Mouse (Mus musculus) myocyte (in vitro differentiated cells): Measurements from ENCODE around the gene Gm10959.

Experiments
- MAX ChIP-seq: IDR thresholded peaks from one replicate; pipeline ENCODE4 v1.6.1; 2011; ENCODE audit warnings: low read depth, mild to moderate bottlenecking, control low read depth
- MYOG ChIP-seq, 3 experiments: IDR thresholded peaks; one replicate each; pipeline ENCODE4 v1.6.1; 2011; ENCODE audit warnings: control low read depth in 2 of 3, low read depth in 2 of 3, mild to moderate bottlenecking in 2 of 3; ENCODE audit not compliant: insufficient read length in 2 of 3, control insufficient read depth in 1 of 3, insufficient read depth in 1 of 3
- POLR2A ChIP-seq: IDR thresholded peaks from one replicate; pipeline ENCODE4 v1.6.1; 2011; ENCODE audit warnings: low read depth, mild to moderate bottlenecking, control low read depth, moderate library complexity; ENCODE audit not compliant: insufficient read length
- TCF12 ChIP-seq: IDR thresholded peaks from one replicate; pipeline ENCODE4 v1.6.1; 2011; ENCODE audit warnings: mild to moderate bottlenecking, control low read depth; ENCODE audit not compliant: poor library complexity, insufficient read depth, severe bottlenecking

DNA sequence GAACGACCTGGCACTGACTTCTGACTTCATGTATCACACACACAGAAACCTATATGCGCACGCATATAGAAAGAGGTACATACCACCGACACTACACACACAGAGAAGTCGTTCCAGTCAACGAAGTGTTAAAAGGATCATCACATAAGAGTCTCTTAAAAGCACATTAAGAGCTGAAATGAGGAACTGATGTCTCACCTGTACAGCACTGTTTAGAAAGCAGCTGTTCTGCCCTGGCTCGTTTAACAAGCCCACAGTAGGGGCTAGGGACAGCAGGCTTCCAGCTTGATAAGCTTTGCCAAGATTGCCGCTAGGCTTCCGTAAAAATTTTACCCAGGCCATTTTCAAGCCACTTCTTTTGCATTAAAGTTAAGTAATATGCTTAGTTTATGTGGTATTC lies 49.2 kb upstream of the Gm10959 start:
- TF ChIP-seq TCF12 (no peak), POLR2A (no peak), MYOG (IDR thresholded peaks at IDR 0.05; ENCODE audit: control insufficient read depth in 1 of 3, insufficient read depth in 1 of 3, insufficient read length in 2 of 3, low read depth in 2 of 3) (no peak), MAX (no peak)
